Mouse (Mus musculus) G1E-ER4 (cell line): ENCODE measurements around the gene Zfyve28. TPM values are rescaled to one million over a fixed set of nuclear protein-coding genes. Genes with fewer than 3 reads are reported as not detected.

ENCODE experiments used
- GATA1 ChIP-seq: IDR thresholded peaks from one replicate; pipeline ENCODE4 v1.8.0; 2012; ENCODE audit warnings: low read length, inconsistent platforms
- polyA plus RNA-seq: library from polyadenylated mRNA; stranded (reverse); fragments of >175 nt; gene quantifications from 2 replicates; pipeline ENCODE4 v1.2.3, GENCODE M21; 2012

Gene Zfyve28
- polyA plus RNA-seq, 1 experiment = not detected

- TF ChIP-seq GATA1 = no peak
These were observed 6.4 kb upstream of the Zfyve28 start for GRCm38 (mm10) chr5:34294696-34295095.

- TF ChIP-seq GATA1 = no peak
These were observed 5.1 kb upstream of the Zfyve28 start for GRCm38 (mm10) chr5:34293363-34293762.

DNA sequence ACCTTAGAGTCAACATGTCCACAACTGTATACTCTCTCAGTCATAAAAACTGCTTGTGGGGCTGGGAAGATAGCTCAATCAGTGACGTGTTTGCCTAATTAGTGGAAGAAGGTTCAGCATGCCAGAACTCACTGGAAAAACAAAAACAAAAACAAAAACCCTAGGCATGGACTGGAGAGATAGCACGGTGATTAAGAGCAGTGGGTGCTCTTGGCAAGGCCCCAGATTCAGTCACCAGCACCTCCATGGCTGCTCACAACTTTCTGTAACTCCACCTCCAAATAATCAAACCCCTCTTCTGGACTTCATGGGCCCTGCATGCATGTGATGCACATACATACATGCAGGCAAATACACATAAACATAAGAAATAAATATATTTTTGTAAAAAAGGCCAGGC lies 1.0 kb upstream of the Zfyve28 start:
- TF ChIP-seq GATA1 = no peak

DNA sequence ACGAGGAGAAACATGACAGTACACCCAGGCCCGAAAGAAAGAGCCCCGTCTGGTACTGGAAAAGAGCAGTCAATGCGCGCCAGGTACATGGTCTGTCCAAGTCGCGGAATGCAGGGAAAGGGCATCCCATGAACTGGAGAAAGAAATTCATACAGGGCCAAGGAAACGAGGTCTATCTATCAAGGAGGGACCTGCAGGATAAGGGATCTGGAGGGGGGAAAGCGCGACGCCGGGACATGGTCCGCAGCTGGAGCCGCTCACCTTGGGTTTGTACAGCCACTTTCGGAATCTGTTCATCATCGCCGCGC lies 457 bp downstream of the Zfyve28 start:
- TF ChIP-seq GATA1 = no peak

DNA sequence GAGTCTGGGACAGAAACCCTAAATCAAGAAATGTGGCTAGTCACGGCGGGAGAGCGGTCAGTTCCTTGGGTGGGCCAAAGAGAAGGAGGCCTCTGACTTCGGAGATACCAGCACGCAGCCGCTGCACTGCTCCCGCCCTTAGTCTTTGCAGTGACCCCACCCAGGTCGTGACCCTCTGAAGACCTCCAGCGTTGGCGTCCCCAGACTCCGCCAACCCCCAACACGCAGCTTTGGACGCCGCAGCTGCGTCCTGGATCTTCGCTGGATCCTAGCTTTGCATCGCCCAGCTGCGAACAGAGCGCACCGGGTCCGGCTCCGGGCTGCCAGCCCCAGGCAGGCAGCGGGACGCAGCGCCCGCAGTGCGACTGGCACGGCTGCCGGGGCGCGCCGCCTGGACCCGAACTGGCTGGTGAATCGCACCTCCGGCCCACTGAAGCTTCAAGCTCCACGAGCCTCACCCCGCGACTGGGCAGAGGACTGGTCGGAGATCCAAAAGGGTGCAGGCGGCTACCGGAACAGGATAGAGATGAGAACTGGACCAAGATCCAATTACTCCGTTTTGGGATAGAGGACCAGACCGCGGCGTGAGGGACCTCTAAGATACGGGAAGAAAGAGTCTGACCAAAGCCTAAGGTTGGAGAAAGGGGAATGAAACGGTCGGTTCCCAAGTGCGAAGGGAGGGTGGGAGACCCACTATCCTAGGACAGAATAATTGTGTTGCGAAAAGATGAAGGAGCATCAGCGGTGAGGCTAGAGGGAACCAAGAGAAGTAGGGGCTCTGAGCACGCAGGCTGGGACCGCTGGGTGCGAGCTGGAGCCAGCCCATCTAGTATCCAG lies 1.0 kb downstream of the Zfyve28 start:
- no peak for TF ChIP-seq GATA1

GRCm38 (mm10) chr5:34286516-34286915 lies 1.7 kb downstream of the Zfyve28 start:
- no peak for TF ChIP-seq GATA1

DNA sequence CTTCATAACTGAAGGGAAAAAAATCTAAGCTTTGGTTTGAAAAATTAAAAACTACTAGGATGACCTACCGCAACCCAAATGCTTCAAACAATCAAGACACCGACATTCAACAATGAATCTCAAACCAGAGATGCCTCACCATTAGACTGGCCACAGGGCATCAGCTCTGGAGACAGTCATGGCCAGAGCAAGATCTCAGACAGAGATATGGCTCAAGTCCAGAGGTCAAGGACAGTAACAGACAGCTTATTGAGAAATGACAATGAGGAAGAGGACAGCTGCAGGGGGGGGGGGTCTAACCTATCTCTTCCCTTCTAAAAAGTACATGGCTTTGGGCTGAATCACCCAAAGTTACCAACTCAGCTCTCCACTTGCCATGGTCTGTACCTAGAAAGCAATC lies 3.0 kb downstream of the Zfyve28 start:
- TF ChIP-seq GATA1 = no peak

DNA sequence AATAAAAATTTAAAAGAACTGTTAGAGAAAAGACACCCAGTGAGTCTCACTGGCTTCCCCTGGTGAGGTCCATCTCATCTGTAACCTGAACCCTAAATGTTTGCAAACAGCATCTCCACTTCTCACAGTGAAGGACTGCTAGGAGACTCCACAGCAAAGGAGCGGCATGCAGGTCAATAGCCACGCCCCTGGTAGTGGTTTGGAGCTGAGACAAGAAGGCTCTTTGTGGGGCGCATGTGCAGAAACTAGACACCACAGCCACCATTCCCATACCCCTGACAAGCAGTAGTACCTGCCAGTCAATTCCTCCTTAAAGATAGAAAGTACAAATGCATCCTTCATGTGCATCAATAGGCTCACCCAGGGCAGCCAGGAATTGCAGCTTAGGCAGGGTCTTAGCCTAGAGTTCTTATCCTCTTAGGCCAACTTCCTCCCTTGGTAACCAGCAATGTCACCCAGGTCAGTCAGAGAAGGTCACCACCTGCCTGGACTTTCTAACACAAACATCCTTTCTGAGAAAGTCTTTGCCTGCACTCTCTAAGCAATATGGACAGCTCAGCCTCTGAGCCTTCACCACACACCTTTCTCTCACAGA lies 4.0 kb downstream of the Zfyve28 start:
- TF ChIP-seq GATA1 = no peak

DNA sequence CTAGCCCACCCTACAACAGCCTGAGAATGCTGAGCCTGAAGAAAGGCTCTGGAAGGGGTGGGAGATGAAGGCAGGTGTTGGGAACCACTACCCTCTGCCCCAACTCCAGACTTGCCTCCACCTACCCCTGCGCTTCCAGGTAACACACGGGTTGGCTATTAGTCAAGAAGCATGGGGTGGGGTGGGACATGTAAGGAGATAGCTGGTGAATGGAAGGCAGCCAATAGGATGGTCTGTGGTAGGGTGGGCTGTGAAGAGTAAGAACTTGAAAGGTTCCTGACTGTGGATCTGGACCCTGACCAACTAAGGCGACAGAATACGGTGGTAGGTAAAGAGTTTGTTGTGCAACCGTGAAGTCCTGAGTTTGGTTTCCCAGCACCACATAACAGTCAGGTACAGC lies 4.9 kb downstream of the Zfyve28 start:
- TF ChIP-seq GATA1 = no peak

DNA sequence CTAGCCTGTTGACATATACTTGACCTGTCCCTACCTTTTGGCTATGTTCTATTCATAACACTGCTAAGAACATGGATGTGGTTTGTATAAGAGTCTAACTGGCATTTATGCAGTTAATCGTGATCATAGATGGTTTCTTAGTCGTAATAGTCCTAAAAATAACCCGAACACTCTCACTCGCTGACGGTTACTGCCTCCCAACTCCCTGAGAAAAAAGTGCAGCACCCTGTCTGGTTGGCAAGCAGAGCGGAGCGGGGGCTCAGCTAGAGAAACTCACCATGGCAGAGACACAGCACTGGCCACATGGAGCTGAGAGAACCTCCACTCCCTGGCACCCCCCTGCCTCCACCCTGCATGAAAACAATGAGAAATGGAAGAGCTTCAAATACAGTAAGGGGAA lies 7.3 kb downstream of the Zfyve28 start:
- no peak for TF ChIP-seq GATA1

- TF ChIP-seq GATA1 = no peak
These were observed 9.0 kb downstream of the Zfyve28 start for GRCm38 (mm10) chr5:34279214-34279613.

DNA sequence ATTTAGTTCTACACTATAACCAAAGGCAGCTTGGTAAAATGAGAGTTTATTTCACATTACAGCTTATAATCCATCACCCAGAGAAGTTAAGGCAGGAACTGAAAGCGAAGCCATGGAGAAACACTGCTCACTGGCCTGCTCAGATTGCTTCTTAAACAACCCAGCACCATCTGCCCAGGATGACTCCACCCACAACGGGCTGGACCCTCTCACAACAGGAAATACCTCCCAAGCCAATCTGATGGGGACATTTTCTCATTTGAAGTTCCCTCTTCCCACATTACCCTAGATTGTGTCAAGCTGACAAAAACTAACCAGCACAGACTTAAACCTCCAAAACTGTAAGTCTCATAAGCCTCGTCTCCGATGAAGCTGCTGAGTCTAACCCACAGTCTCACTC lies 10.2 kb downstream of the Zfyve28 start:
- TF ChIP-seq GATA1 = no peak

- no peak for TF ChIP-seq GATA1
These were observed 11.5 kb downstream of the Zfyve28 start for GRCm38 (mm10) chr5:34276746-34277145.

- no peak for TF ChIP-seq GATA1
These were observed 12.1 kb downstream of the Zfyve28 start for GRCm38 (mm10) chr5:34276191-34276590.

GRCm38 (mm10) chr5:34274676-34275293 lies 13.5 kb downstream of the Zfyve28 start:
- no peak for TF ChIP-seq GATA1

- no peak for TF ChIP-seq GATA1
These were observed 14.0 kb downstream of the Zfyve28 start for GRCm38 (mm10) chr5:34274268-34274667.

- TF ChIP-seq GATA1 = no peak
These were observed 15.0 kb downstream of the Zfyve28 start for GRCm38 (mm10) chr5:34273251-34273681.
